Mouse (Mus musculus): Measurements from ENCODE around the gene B3galnt2. TPM values are rescaled to one million over a fixed set of nuclear protein-coding genes. Genes with fewer than 3 reads are reported as not detected.
"Not testable (repeated sequence)": the region's sequence is repeated elsewhere in the genome, so short reads cannot be mapped to it uniquely, and the experiment has no call there.

Gene B3galnt2
- polyA plus RNA-seq, 1 experiment from 2014 or later, result 16.5 TPM

DNA sequence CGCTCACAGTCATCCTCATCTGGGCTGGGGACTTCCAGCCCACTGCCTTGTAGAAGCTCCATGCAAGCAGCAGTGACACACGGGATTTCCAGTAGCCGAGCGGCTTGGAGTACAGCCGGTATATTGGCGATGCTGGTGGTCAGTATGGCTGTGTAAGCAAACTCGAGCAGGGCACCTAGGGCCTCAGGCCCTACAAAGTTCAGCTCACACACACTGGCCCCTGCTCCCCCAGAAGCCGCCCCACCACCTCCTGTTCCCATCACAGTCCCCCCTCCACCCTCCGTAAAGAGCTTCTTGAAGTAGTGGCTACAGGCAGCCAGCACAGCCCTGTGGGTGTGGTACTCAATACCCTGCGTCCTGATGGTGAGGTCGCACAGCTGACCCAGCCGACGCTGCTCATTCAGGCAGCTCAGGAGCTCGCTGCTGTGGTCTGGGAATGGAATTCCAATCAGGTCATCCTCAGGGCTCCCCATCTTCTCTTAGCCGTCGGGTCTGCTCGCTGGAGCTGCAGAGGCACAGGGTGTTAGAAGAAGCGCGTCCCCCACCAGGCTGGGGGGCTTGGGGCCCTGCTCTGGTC is 11.2 kb downstream of the B3galnt2 start:
- H3K4me3 ChIP-seq (ENCODE audit: low read depth, low read length), result no peak overlapping the region
- no peaks in the 10 kb centered on the region for H3K9me3 ChIP-seq (ENCODE audit: control insufficient read depth, low read length)
- WGBS, result 79% methylated on average over 19 of the region's 19 CpGs
- no peak overlapping the region for H3K9ac ChIP-seq (replicated peaks; ENCODE audit: low read depth, low read length)
- H3K27me3 ChIP-seq (ENCODE audit: control insufficient read depth, insufficient read depth, low read length), result no peaks in the 10 kb centered on the region
- H3K4me1 ChIP-seq (ENCODE audit: control insufficient read depth, insufficient read depth, low read length), result no peaks in the 10 kb centered on the region
- no peaks in the 10 kb centered on the region; the same call in 1 of the 2 replicates for H3K36me3 ChIP-seq (ENCODE audit: control insufficient read depth, insufficient read depth, low read length)
- no peak overlapping the region for H3K27ac ChIP-seq (ENCODE audit: low read depth, low read length)
- peak; percentile 45 for ATAC-seq (ENCODE audit: low read depth)
- H3K4me2 ChIP-seq (ENCODE audit: low read depth, low read length), result no peak overlapping the region

DNA sequence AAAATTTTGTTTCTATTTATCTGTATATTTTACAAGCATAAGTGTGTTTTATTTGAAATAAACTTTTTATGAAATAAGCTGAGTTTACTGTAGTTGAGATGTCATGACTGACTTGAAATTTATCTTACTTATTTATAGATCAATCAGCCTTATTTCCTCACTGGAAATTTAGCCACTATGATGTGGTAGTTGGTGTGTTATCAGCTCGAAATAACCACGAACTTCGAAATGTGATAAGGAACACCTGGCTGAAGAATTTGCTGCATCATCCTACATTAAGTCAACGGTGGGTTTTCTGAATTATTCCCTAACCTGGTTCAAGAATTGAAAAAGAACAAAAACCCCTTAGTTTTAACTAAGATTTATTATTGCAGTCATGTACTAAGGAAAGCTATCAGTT is 11.9 kb downstream of the B3galnt2 start:
- no peak overlapping the region for H3K4me3 ChIP-seq (ENCODE audit: low read depth, low read length)
- no peak overlapping the region for H3K9ac ChIP-seq (replicated peaks; ENCODE audit: low read depth, low read length)
- no peak overlapping the region for H3K4me2 ChIP-seq (ENCODE audit: low read depth, low read length)
- no peaks in the 10 kb centered on the region for H3K27me3 ChIP-seq (ENCODE audit: control insufficient read depth, insufficient read depth, low read length)
- ATAC-seq (ENCODE audit: low read depth), result no peak
- no peak overlapping the region for H3K27ac ChIP-seq (ENCODE audit: low read depth, low read length)
- no peaks in the 10 kb centered on the region; the same call in 1 of the 2 replicates for H3K36me3 ChIP-seq (ENCODE audit: control insufficient read depth, insufficient read depth, low read length)
- 93% methylated on average over 4 of the region's 4 CpGs for WGBS
- H3K9me3 ChIP-seq (ENCODE audit: control insufficient read depth, low read length), result no peaks in the 10 kb centered on the region
- no peaks in the 10 kb centered on the region for H3K4me1 ChIP-seq (ENCODE audit: control insufficient read depth, insufficient read depth, low read length)

DNA sequence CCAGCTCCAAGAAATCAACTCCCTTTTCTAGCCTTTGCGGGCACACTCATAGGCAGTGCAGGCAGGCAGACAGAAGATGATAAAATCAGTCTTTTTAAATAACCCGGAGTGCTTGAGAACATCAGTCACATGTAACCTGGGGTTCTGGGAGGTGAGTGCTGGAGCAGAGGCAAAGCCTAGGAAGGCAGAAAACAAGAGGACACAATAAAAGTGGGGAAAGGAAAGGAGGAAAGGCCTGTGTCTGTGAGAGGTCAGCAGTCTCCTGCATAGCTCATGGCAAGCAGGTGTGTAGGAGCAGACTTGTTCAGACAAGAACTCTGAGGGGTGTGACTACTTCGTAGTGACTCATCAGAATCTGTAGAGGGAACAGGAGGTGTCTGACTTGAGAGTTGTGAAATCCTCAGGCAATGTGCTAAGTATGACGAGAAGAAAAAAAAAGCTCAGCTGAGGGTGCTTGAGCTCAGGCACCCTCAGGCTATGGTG is 14.4 kb downstream of the B3galnt2 start:
- no peak overlapping the region for H3K27ac ChIP-seq (ENCODE audit: low read depth, low read length)
- H3K9ac ChIP-seq (replicated peaks; ENCODE audit: low read depth, low read length), result no peak overlapping the region
- H3K4me1 ChIP-seq (ENCODE audit: control insufficient read depth, insufficient read depth, low read length), result no peaks in the 10 kb centered on the region
- no peaks in the 10 kb centered on the region for H3K27me3 ChIP-seq (ENCODE audit: control insufficient read depth, insufficient read depth, low read length)
- no peaks in the 10 kb centered on the region for H3K9me3 ChIP-seq (ENCODE audit: control insufficient read depth, low read length)
- no peak for ATAC-seq (ENCODE audit: low read depth)
- H3K36me3 ChIP-seq (ENCODE audit: control insufficient read depth, insufficient read depth, low read length), result no peaks in the 10 kb centered on the region; the same call in 1 of the 2 replicates
- H3K4me3 ChIP-seq (ENCODE audit: low read depth, low read length), result no peak overlapping the region
- no peak overlapping the region for H3K4me2 ChIP-seq (ENCODE audit: low read depth, low read length)
- 93% methylated on average over 4 of the region's 4 CpGs for WGBS

GRCm38 (mm10) chr13:13969796-13970195 is 15.5 kb downstream of the B3galnt2 start:
- Histone ChIP-seq H3K27me3 (ENCODE audit: control insufficient read depth, insufficient read depth, low read length) (no peaks in the 10 kb centered on the region), H3K9me3 (ENCODE audit: control insufficient read depth, low read length) (no peaks in the 10 kb centered on the region), H3K4me3 (ENCODE audit: low read depth, low read length) (no peak overlapping the region), H3K4me2 (ENCODE audit: low read depth, low read length) (no peak overlapping the region), H3K9ac (replicated peaks; ENCODE audit: low read depth, low read length) (no peak overlapping the region), H3K4me1 (ENCODE audit: control insufficient read depth, insufficient read depth, low read length) (no peaks in the 10 kb centered on the region), H3K36me3 (ENCODE audit: control insufficient read depth, insufficient read depth, low read length) (no peaks in the 10 kb centered on the region; the same call in 1 of the 2 replicates), H3K27ac (ENCODE audit: low read depth, low read length) (no peak overlapping the region)
- 92% methylated on average over 1 of the region's 1 CpGs for WGBS
- ATAC-seq (ENCODE audit: low read depth), result no peak

GRCm38 (mm10) chr13:13981842-13982241 is 27.6 kb downstream of the B3galnt2 start:
- not testable (repeated sequence) for ATAC-seq (ENCODE audit: low read depth); H3K4me1 ChIP-seq (ENCODE audit: control insufficient read depth, insufficient read depth, low read length); H3K4me3 ChIP-seq (ENCODE audit: low read depth, low read length); H3K27ac ChIP-seq (ENCODE audit: low read depth, low read length); H3K9ac ChIP-seq (replicated peaks; ENCODE audit: low read depth, low read length); H3K4me2 ChIP-seq (ENCODE audit: low read depth, low read length); H3K36me3 ChIP-seq (ENCODE audit: control insufficient read depth, insufficient read depth, low read length); H3K27me3 ChIP-seq (ENCODE audit: control insufficient read depth, insufficient read depth, low read length); H3K9me3 ChIP-seq (ENCODE audit: control insufficient read depth, low read length)
- 90% methylated on average over 1 of the region's 1 CpGs for WGBS

DNA sequence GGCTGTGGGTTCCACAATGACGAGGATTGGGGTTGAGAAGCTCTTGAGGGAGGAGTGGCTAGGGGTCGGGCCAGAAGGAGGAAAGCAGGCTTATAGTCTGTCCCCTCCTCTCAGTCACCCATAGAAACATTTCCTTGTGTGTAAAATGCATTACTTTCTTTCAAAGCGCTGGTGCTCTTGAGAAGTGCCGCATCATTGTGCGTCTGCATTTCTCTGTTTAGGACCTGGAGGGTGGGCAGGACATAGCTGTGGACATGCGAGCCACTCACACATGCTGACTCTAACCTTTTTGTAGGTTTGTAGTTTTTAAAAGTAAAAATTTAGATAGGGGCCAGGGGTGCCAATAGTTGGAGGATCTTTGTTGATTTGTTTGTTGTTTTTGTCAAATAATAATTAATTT is 29.3 kb downstream of the B3galnt2 start:
- H3K9ac ChIP-seq (replicated peaks; ENCODE audit: low read depth, low read length), result no peak overlapping the region
- no peaks in the 10 kb centered on the region for H3K27me3 ChIP-seq (ENCODE audit: control insufficient read depth, insufficient read depth, low read length)
- H3K9me3 ChIP-seq (ENCODE audit: control insufficient read depth, low read length), result no peaks in the 10 kb centered on the region
- peaks cover 10% of the 10 kb centered on the region; the same call in 1 of the 2 replicates for H3K36me3 ChIP-seq (ENCODE audit: control insufficient read depth, insufficient read depth, low read length)
- WGBS, result 89% methylated on average over 6 of the region's 6 CpGs
- no peak overlapping the region for H3K27ac ChIP-seq (ENCODE audit: low read depth, low read length)
- no peak overlapping the region for H3K4me2 ChIP-seq (ENCODE audit: low read depth, low read length)
- ATAC-seq (ENCODE audit: low read depth), result no peak
- H3K4me3 ChIP-seq (ENCODE audit: low read depth, low read length), result no peak overlapping the region
- no peaks in the 10 kb centered on the region for H3K4me1 ChIP-seq (ENCODE audit: control insufficient read depth, insufficient read depth, low read length)

- WGBS, result 93% methylated on average over 2 of the region's 2 CpGs
- H3K9me3 ChIP-seq (ENCODE audit: control insufficient read depth, low read length), result no peaks in the 10 kb centered on the region
- 0 out of 2 replicates have a peak, but pooled peaks cover 15% of the 10 kb centered on the region for H3K36me3 ChIP-seq (ENCODE audit: control insufficient read depth, insufficient read depth, low read length)
- no peak overlapping the region for H3K4me3 ChIP-seq (ENCODE audit: low read depth, low read length)
- H3K27me3 ChIP-seq (ENCODE audit: control insufficient read depth, insufficient read depth, low read length), result no peaks in the 10 kb centered on the region
- H3K4me1 ChIP-seq (ENCODE audit: control insufficient read depth, insufficient read depth, low read length), result no peaks in the 10 kb centered on the region
- H3K9ac ChIP-seq (replicated peaks; ENCODE audit: low read depth, low read length), result no peak overlapping the region
- no peak overlapping the region for H3K27ac ChIP-seq (ENCODE audit: low read depth, low read length)
- H3K4me2 ChIP-seq (ENCODE audit: low read depth, low read length), result no peak overlapping the region
- ATAC-seq (ENCODE audit: low read depth), result no peak
Observed at GRCm38 (mm10) chr13:13989135-13989534, 34.9 kb downstream of the B3galnt2 start.

- ATAC-seq (ENCODE audit: low read depth), result no peak
- Histone ChIP-seq H3K4me2 (ENCODE audit: low read depth, low read length) (no peak overlapping the region), H3K27me3 (ENCODE audit: control insufficient read depth, insufficient read depth, low read length) (no peaks in the 10 kb centered on the region), H3K9ac (replicated peaks; ENCODE audit: low read depth, low read length) (no peak overlapping the region), H3K36me3 (ENCODE audit: control insufficient read depth, insufficient read depth, low read length) (peaks cover 23% of the 10 kb centered on the region; the same call in 1 of the 2 replicates), H3K4me3 (ENCODE audit: low read depth, low read length) (no peak overlapping the region), H3K4me1 (ENCODE audit: control insufficient read depth, insufficient read depth, low read length) (no peaks in the 10 kb centered on the region), H3K9me3 (ENCODE audit: control insufficient read depth, low read length) (no peaks in the 10 kb centered on the region), H3K27ac (ENCODE audit: low read depth, low read length) (no peak overlapping the region)
- 77% methylated on average over 2 of the region's 2 CpGs for WGBS
Observed at GRCm38 (mm10) chr13:13990391-13990790, 36.1 kb downstream of the B3galnt2 start.

- no peak overlapping the region for H3K4me3 ChIP-seq (ENCODE audit: low read depth, low read length)
- no peaks in the 10 kb centered on the region for H3K4me1 ChIP-seq (ENCODE audit: control insufficient read depth, insufficient read depth, low read length)
- H3K4me2 ChIP-seq (ENCODE audit: low read depth, low read length), result no peak overlapping the region
- no peaks in the 10 kb centered on the region for H3K27me3 ChIP-seq (ENCODE audit: control insufficient read depth, insufficient read depth, low read length)
- 83% methylated on average over 3 of the region's 3 CpGs for WGBS
- no peak overlapping the region for H3K9ac ChIP-seq (replicated peaks; ENCODE audit: low read depth, low read length)
- no peak overlapping the region for H3K27ac ChIP-seq (ENCODE audit: low read depth, low read length)
- no peak for ATAC-seq (ENCODE audit: low read depth)
- no peaks in the 10 kb centered on the region for H3K9me3 ChIP-seq (ENCODE audit: control insufficient read depth, low read length)
- H3K36me3 ChIP-seq (ENCODE audit: control insufficient read depth, insufficient read depth, low read length), result peaks cover 28% of the 10 kb centered on the region; the same call in 1 of the 2 replicates
Observed at GRCm38 (mm10) chr13:13993041-13993440, 38.8 kb downstream of the B3galnt2 start.
